Mouse (Mus musculus) embryonic facial prominence, embryonic 15.5 days (tissue): ENCODE data around the gene Il15ra. TPM values are rescaled to one million over a fixed set of nuclear protein-coding genes. Genes with fewer than 3 reads are reported as not detected.
"Not testable (repeated sequence)": the region's sequence is repeated elsewhere in the genome, so short reads cannot be mapped to it uniquely, and the experiment has no call there.

Experiments used
- ATAC-seq: fragments of 200-750 bp; cut with Nextera tagmentation; 2 replicates; pipeline ENCODE4 v1.8.0; 2017; ENCODE audit warnings: low read depth, moderate TSS enrichment; ENCODE audit not compliant: insufficient number of reproducible peaks, low FRiP score, low TSS enrichment
- H3K27ac ChIP-seq: fragments of 300-500 bp; sonication (generic); replicated peaks from 2 replicates; pipeline ENCODE4 v1.5.1; 2015; ENCODE audit warnings: mild to moderate bottlenecking, inconsistent platforms
- H3K27me3 ChIP-seq: fragments of 300-500 bp; sonication (generic); 2 replicates; pipeline ENCODE4 v1.6.1; 2015; ENCODE audit warnings: inconsistent platforms
- H3K36me3 ChIP-seq: fragments of 300-500 bp; sonication (generic); 2 replicates; pipeline ENCODE4 v1.6.1; 2015; ENCODE audit warnings: mild to moderate bottlenecking, inconsistent platforms
- H3K4me1 ChIP-seq: fragments of 300-500 bp; sonication (generic); 2 replicates; pipeline ENCODE4 v1.6.1; 2015; ENCODE audit warnings: inconsistent platforms
- H3K4me2 ChIP-seq: fragments of 300-500 bp; sonication (generic); replicated peaks from 2 replicates; pipeline ENCODE4 v1.6.1; 2015; ENCODE audit warnings: mild to moderate bottlenecking, inconsistent platforms
- H3K4me3 ChIP-seq: fragments of 300-500 bp; sonication (generic); replicated peaks from 2 replicates; pipeline ENCODE4 v1.5.1; 2015; ENCODE audit warnings: mild to moderate bottlenecking, inconsistent platforms
- H3K9ac ChIP-seq: fragments of 300-500 bp; sonication (generic); 2 replicates; pipeline ENCODE4 v1.6.1; 2015; ENCODE audit warnings: inconsistent platforms
- H3K9me3 ChIP-seq: fragments of 300-500 bp; sonication (generic); replicated peaks from 2 replicates; pipeline ENCODE4 v1.6.1; 2016; ENCODE audit warnings: inconsistent platforms
- WGBS: fragments of 180-500 bp; shearing (Covaris S2); methylation state at CpG from one replicate; pipeline ENCODE4 v1.1.7; 2015; 5-methylcytosine and 5-hydroxymethylcytosine counted together
- polyA plus RNA-seq: library from polyadenylated mRNA; unstranded; fragments of >200 nt; fragmentation: Nextera tagmentation; extraction: Ambion mirVana; gene quantifications from 2 replicates; pipeline ENCODE4 v1.2.1, GENCODE M21; 2015

Il15ra gene
- polyA plus RNA-seq, 1 experiment from 2014 or later: 3.3 TPM

- WGBS: 79% methylated on average over 5 of the region's 5 CpGs
- Histone ChIP-seq H3K27ac (no peak overlapping the region), H3K27me3 (peaks cover 14% of the 10 kb centered on the region; the same call in 1 of the 2 replicates), H3K9me3 (no peaks in the 10 kb centered on the region), H3K4me2 (no peak overlapping the region), H3K4me3 (no peak overlapping the region), H3K4me1 (peaks cover 6% of the 10 kb centered on the region), H3K9ac (no peak overlapping the region), H3K36me3 (no peaks in the 10 kb centered on the region)
- ATAC-seq: no peak
Observed at GRCm38 (mm10) chr2:11708538-11708937, 3.4 kb downstream of the Il15ra start.

GRCm38 (mm10) chr2:11710101-11710500 is 5.0 kb downstream of the Il15ra start:
- ATAC-seq: not testable (repeated sequence)

GRCm38 (mm10) chr2:11712483-11712990 is 7.4 kb downstream of the Il15ra start:
- no peaks in the 10 kb centered on the region for H3K9me3 ChIP-seq
- no peak overlapping the region for H3K27ac ChIP-seq
- H3K4me1 ChIP-seq: no peaks in the 10 kb centered on the region
- no peak overlapping the region for H3K4me2 ChIP-seq
- no peak for ATAC-seq
- 67% methylated on average over 6 of the region's 6 CpGs for WGBS
- no peaks in the 10 kb centered on the region for H3K27me3 ChIP-seq
- no peaks in the 10 kb centered on the region for H3K36me3 ChIP-seq
- no peak overlapping the region for H3K9ac ChIP-seq
- H3K4me3 ChIP-seq: no peak overlapping the region

More at GRCm38 (mm10) chr2:11710101-11710500, 5.0 kb downstream of the Il15ra start:
- peaks cover 14% of the 10 kb centered on the region; the same call in 1 of the 2 replicates for H3K27me3 ChIP-seq
- H3K9ac ChIP-seq, H3K9me3 ChIP-seq, H3K36me3 ChIP-seq, H3K27ac ChIP-seq, H3K4me3 ChIP-seq, H3K4me1 ChIP-seq, H3K4me2 ChIP-seq: not testable (repeated sequence)
- WGBS: 56% methylated on average over 4 of the region's 4 CpGs

GRCm38 (mm10) chr2:11713021-11713420 is 7.9 kb downstream of the Il15ra start:
- Histone ChIP-seq H3K4me3 (no peak overlapping the region), H3K36me3 (no peaks in the 10 kb centered on the region), H3K27me3 (no peaks in the 10 kb centered on the region), H3K4me1 (no peaks in the 10 kb centered on the region), H3K27ac (no peak overlapping the region), H3K9me3 (no peaks in the 10 kb centered on the region), H3K9ac (no peak overlapping the region), H3K4me2 (no peak overlapping the region)
- WGBS: 77% methylated on average over 3 of the region's 3 CpGs
- ATAC-seq: no peak

GRCm38 (mm10) chr2:11714535-11714934 is 9.4 kb downstream of the Il15ra start:
- no peak for ATAC-seq
- Histone ChIP-seq H3K27me3 (no peaks in the 10 kb centered on the region), H3K4me3 (no peak overlapping the region), H3K27ac (no peak overlapping the region), H3K4me2 (no peak overlapping the region), H3K4me1 (no peaks in the 10 kb centered on the region), H3K9ac (no peak overlapping the region), H3K36me3 (no peaks in the 10 kb centered on the region), H3K9me3 (no peaks in the 10 kb centered on the region)
- WGBS: 74% methylated on average over 4 of the region's 4 CpGs

- Histone ChIP-seq H3K9ac (no peak overlapping the region), H3K9me3 (no peaks in the 10 kb centered on the region), H3K27ac (no peak overlapping the region), H3K4me1 (no peaks in the 10 kb centered on the region), H3K36me3 (no peaks in the 10 kb centered on the region), H3K4me2 (no peak overlapping the region), H3K27me3 (no peaks in the 10 kb centered on the region), H3K4me3 (no peak overlapping the region)
- ATAC-seq: no peak
- 87% methylated on average over 2 of the region's 2 CpGs for WGBS
Observed at GRCm38 (mm10) chr2:11718573-11718972, 13.5 kb downstream of the Il15ra start.

- no peak overlapping the region for H3K9ac ChIP-seq
- H3K4me2 ChIP-seq: no peak overlapping the region
- H3K9me3 ChIP-seq: no peaks in the 10 kb centered on the region
- ATAC-seq: no peak
- H3K36me3 ChIP-seq: no peaks in the 10 kb centered on the region
- 59% methylated on average over 9 of the region's 9 CpGs for WGBS
- H3K27ac ChIP-seq: no peak overlapping the region
- H3K27me3 ChIP-seq: no peaks in the 10 kb centered on the region
- no peak overlapping the region for H3K4me3 ChIP-seq
- H3K4me1 ChIP-seq: no peaks in the 10 kb centered on the region
Observed at GRCm38 (mm10) chr2:11722564-11722963, 17.5 kb downstream of the Il15ra start.

- WGBS: 91% methylated on average over 5 of the region's 5 CpGs
- Histone ChIP-seq H3K9me3 (no peaks in the 10 kb centered on the region), H3K36me3 (no peaks in the 10 kb centered on the region), H3K9ac (no peak overlapping the region), H3K4me3 (no peak overlapping the region), H3K4me1 (no peaks in the 10 kb centered on the region), H3K4me2 (no peak overlapping the region), H3K27me3 (no peaks in the 10 kb centered on the region), H3K27ac (no peak overlapping the region)
- ATAC-seq: no peak
Observed at GRCm38 (mm10) chr2:11727574-11727973, 22.5 kb downstream of the Il15ra start.

GRCm38 (mm10) chr2:11729091-11729490 is 24.0 kb downstream of the Il15ra start:
- H3K36me3 ChIP-seq: no peaks in the 10 kb centered on the region
- H3K4me3 ChIP-seq: no peak overlapping the region
- H3K9me3 ChIP-seq: no peaks in the 10 kb centered on the region
- no peak overlapping the region for H3K9ac ChIP-seq
- no peak overlapping the region for H3K27ac ChIP-seq
- WGBS: 42% methylated on average over 3 of the region's 3 CpGs
- H3K27me3 ChIP-seq: no peaks in the 10 kb centered on the region
- H3K4me1 ChIP-seq: no peaks in the 10 kb centered on the region
- no peak for ATAC-seq
- no peak overlapping the region for H3K4me2 ChIP-seq

- no peak for ATAC-seq
- no peak overlapping the region for H3K4me2 ChIP-seq
- H3K9me3 ChIP-seq: no peaks in the 10 kb centered on the region
- H3K27ac ChIP-seq: no peak overlapping the region
- no peak overlapping the region for H3K4me3 ChIP-seq
- H3K36me3 ChIP-seq: 0 out of 2 replicates have a peak, but pooled peaks cover 2% of the 10 kb centered on the region
- no peak overlapping the region for H3K9ac ChIP-seq
- WGBS: 62% methylated on average over 5 of the region's 5 CpGs
- no peaks in the 10 kb centered on the region for H3K4me1 ChIP-seq
- H3K27me3 ChIP-seq: no peaks in the 10 kb centered on the region
Observed at GRCm38 (mm10) chr2:11732978-11733377, 27.9 kb downstream of the Il15ra start.

- no peaks in the 10 kb centered on the region for H3K27me3 ChIP-seq
- WGBS: 87% methylated on average over 6 of the region's 6 CpGs
- H3K4me1 ChIP-seq: no peaks in the 10 kb centered on the region
- no peak overlapping the region for H3K4me3 ChIP-seq
- ATAC-seq: no peak
- H3K9ac ChIP-seq: no peak overlapping the region
- H3K27ac ChIP-seq: no peak overlapping the region
- H3K36me3 ChIP-seq: peaks cover 17% of the 10 kb centered on the region
- no peaks in the 10 kb centered on the region for H3K9me3 ChIP-seq
- H3K4me2 ChIP-seq: no peak overlapping the region
Observed at GRCm38 (mm10) chr2:11735853-11736252, 30.8 kb downstream of the Il15ra start.

- Histone ChIP-seq H3K9me3 (no peaks in the 10 kb centered on the region), H3K4me1 (no peaks in the 10 kb centered on the region), H3K9ac (no peak overlapping the region), H3K4me2 (no peak overlapping the region), H3K27me3 (no peaks in the 10 kb centered on the region), H3K36me3 (peaks cover 47% of the 10 kb centered on the region), H3K4me3 (no peak overlapping the region), H3K27ac (no peak overlapping the region)
- WGBS: 80% methylated on average over 3 of the region's 3 CpGs
- ATAC-seq: no peak; the same call in 1 of the 2 replicates
Observed at GRCm38 (mm10) chr2:11738794-11739193, 33.7 kb downstream of the Il15ra start.
